Mouse (Mus musculus): ENCODE results near the gene Gm7298. TPM values are rescaled to one million over a fixed set of nuclear protein-coding genes. Genes with fewer than 3 reads are reported as not detected.
"Not testable (repeated sequence)": the region's sequence is repeated elsewhere in the genome, so short reads cannot be mapped to it uniquely, and the experiment has no call there.

Gm7298 gene
- polyA plus RNA-seq (2015; fragmentation: Nextera tagmentation; extraction: Ambion mirVana) = not detected in 2 replicates

- H3K4me2 ChIP-seq (replicated peaks) = no peak within 1 kb of the TSS
- no peak within 1 kb of the TSS for H3K27ac ChIP-seq (replicated peaks)
- ATAC-seq (ENCODE audit: insufficient number of reproducible peaks, low FRiP score, low TSS enrichment, low read depth) = no peak
- H3K9ac ChIP-seq = no peak within 1 kb of the TSS
- no peaks in the 10 kb centered on the region for H3K27me3 ChIP-seq
- WGBS = 76% methylated on average over 3 of the region's 3 CpGs
- no peaks in the 10 kb centered on the region for H3K9me3 ChIP-seq (replicated peaks)
- H3K4me3 ChIP-seq (replicated peaks) = no peak within 1 kb of the TSS
- H3K4me1 ChIP-seq = no peaks in the 10 kb centered on the region
- no peaks in the 10 kb centered on the region for H3K36me3 ChIP-seq
Measured at GRCm38 (mm10) chr6:121732632-121733031, at the start of gene Gm7298. TSS of gene Gm7298 (plus strand) at chr6:121732932.

- H3K4me2 ChIP-seq (replicated peaks) = no peak overlapping the region
- 75% methylated on average over 4 of the region's 4 CpGs for WGBS
- no peaks in the 10 kb centered on the region for H3K4me1 ChIP-seq
- H3K4me3 ChIP-seq (replicated peaks) = no peak overlapping the region
- H3K27ac ChIP-seq (replicated peaks) = no peak overlapping the region
- H3K27me3 ChIP-seq = no peaks in the 10 kb centered on the region
- H3K36me3 ChIP-seq = no peaks in the 10 kb centered on the region
- H3K9me3 ChIP-seq (replicated peaks) = no peaks in the 10 kb centered on the region
- ATAC-seq (ENCODE audit: insufficient number of reproducible peaks, low FRiP score, low TSS enrichment, low read depth) = no peak
- H3K9ac ChIP-seq = no peak overlapping the region
Measured at GRCm38 (mm10) chr6:121828034-121828433, 95.3 kb downstream of the Gm7298 start.

- H3K36me3 ChIP-seq = no peaks in the 10 kb centered on the region
- H3K9ac ChIP-seq = no peak overlapping the region
- 87% methylated on average over 1 of the region's 1 CpGs for WGBS
- no peaks in the 10 kb centered on the region for H3K4me1 ChIP-seq
- no peak for ATAC-seq (ENCODE audit: insufficient number of reproducible peaks, low FRiP score, low TSS enrichment, low read depth)
- no peak overlapping the region for H3K4me3 ChIP-seq (replicated peaks)
- no peak overlapping the region for H3K4me2 ChIP-seq (replicated peaks)
- H3K27me3 ChIP-seq = no peaks in the 10 kb centered on the region
- H3K27ac ChIP-seq (replicated peaks) = no peak overlapping the region
- H3K9me3 ChIP-seq (replicated peaks) = no peaks in the 10 kb centered on the region
Measured at GRCm38 (mm10) chr6:121836361-121836760, 103.6 kb downstream of the Gm7298 start.

- H3K4me1 ChIP-seq; H3K4me2 ChIP-seq (replicated peaks): not testable (repeated sequence)
Measured at GRCm38 (mm10) chr6:121838271-121838670, 105.5 kb downstream of the Gm7298 start, which contains the start of gene Mug1. TSS of gene Mug1 (plus strand) at chr6:121838541.

More at GRCm38 (mm10) chr6:121838271-121838670, 105.5 kb downstream of the Gm7298 start, which contains the start of gene Mug1:
- H3K36me3 ChIP-seq; H3K27me3 ChIP-seq; H3K9me3 ChIP-seq (replicated peaks); H3K4me3 ChIP-seq (replicated peaks); H3K9ac ChIP-seq; H3K27ac ChIP-seq (replicated peaks); ATAC-seq (ENCODE audit: insufficient number of reproducible peaks, low FRiP score, low TSS enrichment, low read depth): not testable (repeated sequence)
- 74% methylated on average over 4 of the region's 4 CpGs for WGBS

Other genes starting within 250 kb of the Gm7298 start
- gene A2m, start 97.6 kb upstream of the Gm7298 start, polyA plus RNA-seq (2015; fragmentation: Nextera tagmentation; extraction: Ambion mirVana) = 1.5 and 1.8 TPM in 2 replicates
- not detected in 2 replicates for gene Mug1, start 105.6 kb downstream of the Gm7298 start, polyA plus RNA-seq (2015; fragmentation: Nextera tagmentation; extraction: Ambion mirVana)